Mouse (Mus musculus): Measurements from ENCODE around the gene Mars2. TPM values are rescaled to one million over a fixed set of nuclear protein-coding genes. Genes with fewer than 3 reads are reported as not detected.

Mars2 gene
- polyA plus RNA-seq, 1 experiment from 2014 or later, result 1.7 TPM

GRCm38 (mm10) chr1:55265447-55265846 lies 28.5 kb downstream of the Mars2 start:
- no peak overlapping the region for H3K4me2 ChIP-seq (replicated peaks; ENCODE audit: low read depth)
- H3K36me3 ChIP-seq (ENCODE audit: control insufficient read depth, insufficient read depth, low read length), result no peaks in the 10 kb centered on the region
- no peaks in the 10 kb centered on the region for H3K9me3 ChIP-seq (ENCODE audit: control insufficient read depth, low read length)
- H3K4me3 ChIP-seq (ENCODE audit: low read depth, low read length), result no peak overlapping the region
- WGBS, result 60% methylated on average over 2 of the region's 2 CpGs
- no peak overlapping the region for H3K27ac ChIP-seq (replicated peaks)
- DNase-seq (ENCODE audit: low spot score) (no peak), ATAC-seq (ENCODE audit: low FRiP score, low TSS enrichment) (no peak)
- TF ChIP-seq CTCF (IDR thresholded peaks at IDR 0.05; ENCODE audit: low read depth) (peak; percentile 50), EP300 (optimal IDR thresholded peaks at IDR 0.05) (no peak)
- H3K27me3 ChIP-seq (ENCODE audit: control insufficient read depth, insufficient read depth, low read length), result no peaks in the 10 kb centered on the region
- H3K4me1 ChIP-seq (replicated peaks; ENCODE audit: control insufficient read depth, insufficient read depth), result no peaks in the 10 kb centered on the region
- no peak overlapping the region for H3K9ac ChIP-seq (ENCODE audit: low read length)

GRCm38 (mm10) chr1:55279081-55279480 lies 42.1 kb downstream of the Mars2 start:
- Histone ChIP-seq H3K4me2 (replicated peaks; ENCODE audit: low read depth) (no peak overlapping the region), H3K27ac (replicated peaks) (no peak overlapping the region), H3K4me3 (ENCODE audit: low read depth, low read length) (no peak overlapping the region), H3K27me3 (ENCODE audit: control insufficient read depth, insufficient read depth, low read length) (no peaks in the 10 kb centered on the region), H3K36me3 (ENCODE audit: control insufficient read depth, insufficient read depth, low read length) (no peaks in the 10 kb centered on the region), H3K4me1 (replicated peaks; ENCODE audit: control insufficient read depth, insufficient read depth) (no peaks in the 10 kb centered on the region), H3K9ac (ENCODE audit: low read length) (no peak overlapping the region), H3K9me3 (ENCODE audit: control insufficient read depth, low read length) (no peaks in the 10 kb centered on the region)
- no peak for DNase-seq (ENCODE audit: low spot score)
- ATAC-seq (ENCODE audit: low FRiP score, low TSS enrichment), result no peak
- WGBS, result 74% methylated on average over 9 of the region's 9 CpGs
- TF ChIP-seq EP300 (optimal IDR thresholded peaks at IDR 0.05), result no peak
- TF ChIP-seq CTCF (IDR thresholded peaks at IDR 0.05; ENCODE audit: low read depth), result no peak

Other genes starting within 250 kb of the Mars2 start
- 153 TPM in 2 replicates for gene Sf3b1, start 209.7 kb upstream of the Mars2 start, polyA plus RNA-seq (2015; fragmentation: Nextera tagmentation; extraction: Ambion mirVana)
- gene Coq10b, start 184.4 kb upstream of the Mars2 start, polyA plus RNA-seq (2015; fragmentation: Nextera tagmentation; extraction: Ambion mirVana), result 31.4 and 36.2 TPM in 2 replicates
- gene Hspe1, start 149.0 kb upstream of the Mars2 start, polyA plus RNA-seq (2015; fragmentation: Nextera tagmentation; extraction: Ambion mirVana), result 295 and 324 TPM in 2 replicates
- gene Hspd1, start 148.9 kb upstream of the Mars2 start, polyA plus RNA-seq (2015; fragmentation: Nextera tagmentation; extraction: Ambion mirVana), result 154 and 166 TPM in 2 replicates
- gene Mob4, start 105.9 kb upstream of the Mars2 start, polyA plus RNA-seq (2015; fragmentation: Nextera tagmentation; extraction: Ambion mirVana), result 128 and 139 TPM in 2 replicates
- gene Rftn2, start 10.4 kb upstream of the Mars2 start, polyA plus RNA-seq (2015; fragmentation: Nextera tagmentation; extraction: Ambion mirVana), result 3.0 TPM in 2 replicates
- gene Boll, start 126.3 kb downstream of the Mars2 start, polyA plus RNA-seq (2015; fragmentation: Nextera tagmentation; extraction: Ambion mirVana), result 0.08 and 0.13 TPM in 2 replicates
- gene Plcl1, start 168.7 kb downstream of the Mars2 start, polyA plus RNA-seq (2015; fragmentation: Nextera tagmentation; extraction: Ambion mirVana), result 1.6 and 1.7 TPM in 2 replicates

All from stomach, postnatal 0 days (tissue).